Mouse (Mus musculus) embryonic facial prominence, embryonic 12.5 days (tissue): Measurements from ENCODE around the gene Mfap1b. TPM values are rescaled to one million over a fixed set of nuclear protein-coding genes. Genes with fewer than 3 reads are reported as not detected.

Source experiments
- ATAC-seq: fragments of 200-750 bp; cut with Nextera tagmentation; 2 replicates; pipeline ENCODE4 v1.8.0; 2017; ENCODE audit not compliant: insufficient number of reproducible peaks, insufficient read depth, low FRiP score, low TSS enrichment
- H3K27ac ChIP-seq: fragments of 300-500 bp; sonication (generic); 2 replicates; pipeline ENCODE4 v1.5.1; 2016; ENCODE audit warnings: mild to moderate bottlenecking
- H3K27me3 ChIP-seq: fragments of 300-500 bp; sonication (generic); 2 replicates; pipeline ENCODE4 v1.6.1; 2016; ENCODE audit warnings: mild to moderate bottlenecking, moderate library complexity
- H3K36me3 ChIP-seq: fragments of 300-500 bp; sonication (generic); 2 replicates; pipeline ENCODE4 v1.6.1; 2016; ENCODE audit warnings: mild to moderate bottlenecking
- H3K4me1 ChIP-seq: fragments of 300-500 bp; sonication (generic); 2 replicates; pipeline ENCODE4 v1.6.1; 2016
- H3K4me2 ChIP-seq: fragments of 300-500 bp; sonication (generic); replicated peaks from 2 replicates; pipeline ENCODE4 v1.6.1; 2016; ENCODE audit warnings: mild to moderate bottlenecking, moderate library complexity
- H3K4me3 ChIP-seq: fragments of 300-500 bp; sonication (generic); 2 replicates; pipeline ENCODE4 v1.5.1; 2016; ENCODE audit warnings: mild to moderate bottlenecking
- H3K9ac ChIP-seq: fragments of 300-500 bp; sonication (generic); 2 replicates; pipeline ENCODE4 v1.6.1; 2016; ENCODE audit warnings: mild to moderate bottlenecking, moderate library complexity
- H3K9me3 ChIP-seq: fragments of 300-500 bp; sonication (generic); 2 replicates; pipeline ENCODE4 v1.6.1; 2016; ENCODE audit warnings: mild to moderate bottlenecking, moderate library complexity
- WGBS: fragments of 180-500 bp; shearing (Covaris S2); methylation state at CpG from one replicate; pipeline ENCODE4 v1.1.7; 2016; 5-methylcytosine and 5-hydroxymethylcytosine counted together
- polyA plus RNA-seq: library from polyadenylated mRNA; unstranded; fragments of >200 nt; fragmentation: Nextera tagmentation; extraction: Ambion mirVana; gene quantifications from 2 replicates; pipeline ENCODE4 v1.2.1, GENCODE M21; 2016

Mfap1b gene
- polyA plus RNA-seq, 1 experiment from 2014 or later, result 62.6 TPM

- Histone ChIP-seq H3K27ac (no peak overlapping the region), H3K36me3 (no peaks in the 10 kb centered on the region), H3K27me3 (peaks cover 9% of the 10 kb centered on the region; the same call in 1 of the 2 replicates), H3K4me1 (peaks cover 20% of the 10 kb centered on the region), H3K9ac (no peak overlapping the region), H3K4me2 (no peak overlapping the region), H3K9me3 (no peaks in the 10 kb centered on the region), H3K4me3 (no peak overlapping the region)
- no peak for ATAC-seq
- WGBS, result 85% methylated on average over 3 of the region's 3 CpGs
Measured at GRCm38 (mm10) chr2:121445117-121445516, 28.8 kb downstream of the Mfap1b start.

- 90% methylated on average over 1 of the region's 1 CpGs for WGBS
- no peak for ATAC-seq
- H3K36me3 ChIP-seq, result peaks cover 7% of the 10 kb centered on the region
- H3K27ac ChIP-seq, result no peak within 1 kb of the TSS
- peaks cover 19% of the 10 kb centered on the region for H3K4me1 ChIP-seq
- H3K9ac ChIP-seq, result no peak within 1 kb of the TSS
- no peaks in the 10 kb centered on the region for H3K9me3 ChIP-seq
- peak within 1 kb of the TSS; percentile 86 for H3K4me2 ChIP-seq
- no peak within 1 kb of the TSS for H3K4me3 ChIP-seq
- peaks cover 9% of the 10 kb centered on the region; the same call in 1 of the 2 replicates for H3K27me3 ChIP-seq
Measured at GRCm38 (mm10) chr2:121444178-121444577, 29.7 kb downstream of the Mfap1b start, which contains the start of gene Ell3. TSS of gene Ell3 (minus strand) at chr2:121444278.

- Histone ChIP-seq H3K27me3 (peaks cover 9% of the 10 kb centered on the region; the same call in 1 of the 2 replicates), H3K4me3 (peak overlapping the region; percentile 46), H3K4me1 (peaks cover 17% of the 10 kb centered on the region), H3K9ac (0 out of 2 replicates have a peak overlapping the region, but pooled peaks have one; percentile 51), H3K9me3 (no peaks in the 10 kb centered on the region), H3K27ac (no peak overlapping the region), H3K4me2 (peak overlapping the region; percentile 86), H3K36me3 (peaks cover 19% of the 10 kb centered on the region)
- WGBS, result 19% methylated on average over 8 of the region's 8 CpGs
- ATAC-seq, result no peak
Measured at GRCm38 (mm10) chr2:121443068-121443349, 30.9 kb downstream of the Mfap1b start.

- WGBS, result 2% methylated on average over 30 of the region's 30 CpGs
- Histone ChIP-seq H3K4me3 (peak overlapping the region; percentile 46), H3K27ac (no peak overlapping the region), H3K4me1 (peaks cover 15% of the 10 kb centered on the region), H3K9me3 (no peaks in the 10 kb centered on the region), H3K27me3 (peaks cover 9% of the 10 kb centered on the region; the same call in 1 of the 2 replicates), H3K4me2 (peak overlapping the region; percentile 86), H3K9ac (peak overlapping the region; percentile 51), H3K36me3 (peaks cover 24% of the 10 kb centered on the region)
- peak; percentile 57; the same call in 1 of the 2 replicates for ATAC-seq
Measured at GRCm38 (mm10) chr2:121442259-121443067, 31.4 kb downstream of the Mfap1b start.

GRCm38 (mm10) chr2:121441800-121442199, 32.1 kb downstream of the Mfap1b start:
- H3K36me3 ChIP-seq, result peaks cover 31% of the 10 kb centered on the region
- ATAC-seq, result no peak

GRCm38 (mm10) chr2:121440834-121441605, 32.8 kb downstream of the Mfap1b start:
- Histone ChIP-seq H3K4me3 (no peak overlapping the region), H3K4me1 (peaks cover 15% of the 10 kb centered on the region), H3K9ac (no peak overlapping the region), H3K4me2 (no peak overlapping the region; the same call in 1 of the 2 replicates), H3K36me3 (peaks cover 36% of the 10 kb centered on the region), H3K9me3 (no peaks in the 10 kb centered on the region), H3K27me3 (peaks cover 9% of the 10 kb centered on the region; the same call in 1 of the 2 replicates), H3K27ac (no peak overlapping the region)
- no peak for ATAC-seq
- 57% methylated on average over 5 of the region's 5 CpGs for WGBS

More at GRCm38 (mm10) chr2:121441800-121442199, 32.1 kb downstream of the Mfap1b start:
- Histone ChIP-seq H3K27me3 (peaks cover 9% of the 10 kb centered on the region; the same call in 1 of the 2 replicates), H3K9me3 (no peaks in the 10 kb centered on the region), H3K4me3 (peak overlapping the region; percentile 46), H3K27ac (no peak overlapping the region), H3K9ac (peak overlapping the region; percentile 51; the same call in 1 of the 2 replicates), H3K4me2 (peak overlapping the region; percentile 86), H3K4me1 (peaks cover 15% of the 10 kb centered on the region)
- WGBS, result 3% methylated on average over 11 of the region's 11 CpGs

- no peak overlapping the region for H3K9ac ChIP-seq
- peaks cover 9% of the 10 kb centered on the region; the same call in 1 of the 2 replicates for H3K27me3 ChIP-seq
- H3K4me2 ChIP-seq, result no peak overlapping the region
- 72% methylated on average over 4 of the region's 4 CpGs for WGBS
- peaks cover 15% of the 10 kb centered on the region for H3K4me1 ChIP-seq
- no peak overlapping the region for H3K4me3 ChIP-seq
- no peaks in the 10 kb centered on the region for H3K9me3 ChIP-seq
- H3K27ac ChIP-seq, result no peak overlapping the region
- ATAC-seq, result no peak
- H3K36me3 ChIP-seq, result peaks cover 47% of the 10 kb centered on the region
Measured at GRCm38 (mm10) chr2:121439746-121440145, 34.1 kb downstream of the Mfap1b start.

- Histone ChIP-seq H3K27ac (no peak overlapping the region), H3K4me3 (no peak overlapping the region), H3K9ac (no peak overlapping the region), H3K9me3 (no peaks in the 10 kb centered on the region), H3K36me3 (peaks cover 94% of the 10 kb centered on the region), H3K27me3 (no peaks in the 10 kb centered on the region), H3K4me2 (no peak overlapping the region), H3K4me1 (no peaks in the 10 kb centered on the region)
- 100% methylated on average over 1 of the region's 1 CpGs for WGBS
- no peak for ATAC-seq
Measured at GRCm38 (mm10) chr2:121434854-121435253, 39.0 kb downstream of the Mfap1b start.

- WGBS, result 90% methylated on average over 2 of the region's 2 CpGs
- peaks cover 89% of the 10 kb centered on the region for H3K36me3 ChIP-seq
Measured at GRCm38 (mm10) chr2:121425890-121426289, 48.0 kb downstream of the Mfap1b start.

GRCm38 (mm10) chr2:121423166-121423565, 50.7 kb downstream of the Mfap1b start:
- no peak for ATAC-seq
- WGBS, result 93% methylated on average over 2 of the region's 2 CpGs
- H3K4me1 ChIP-seq, result no peaks in the 10 kb centered on the region
- H3K36me3 ChIP-seq, result peaks cover 75% of the 10 kb centered on the region
- H3K27me3 ChIP-seq, result no peaks in the 10 kb centered on the region
- H3K9ac ChIP-seq, result no peak overlapping the region
- H3K4me3 ChIP-seq, result no peak overlapping the region
- no peak overlapping the region for H3K27ac ChIP-seq
- H3K9me3 ChIP-seq, result no peaks in the 10 kb centered on the region
- no peak overlapping the region for H3K4me2 ChIP-seq

More at GRCm38 (mm10) chr2:121425890-121426289, 48.0 kb downstream of the Mfap1b start:
- no peak for ATAC-seq
- no peak overlapping the region for H3K9ac ChIP-seq
- no peaks in the 10 kb centered on the region for H3K4me1 ChIP-seq
- no peaks in the 10 kb centered on the region for H3K27me3 ChIP-seq
- H3K4me2 ChIP-seq, result no peak overlapping the region
- H3K27ac ChIP-seq, result no peak overlapping the region
- no peaks in the 10 kb centered on the region for H3K9me3 ChIP-seq
- H3K4me3 ChIP-seq, result no peak overlapping the region

GRCm38 (mm10) chr2:121418476-121418875, 55.4 kb downstream of the Mfap1b start:
- no peak for ATAC-seq
- Histone ChIP-seq H3K27ac (no peak overlapping the region), H3K36me3 (peaks cover 48% of the 10 kb centered on the region), H3K27me3 (no peaks in the 10 kb centered on the region), H3K4me1 (peaks cover 20% of the 10 kb centered on the region), H3K9me3 (no peaks in the 10 kb centered on the region), H3K9ac (no peak overlapping the region), H3K4me2 (no peak overlapping the region), H3K4me3 (no peak overlapping the region)
- 86% methylated on average over 3 of the region's 3 CpGs for WGBS
